Mouse (Mus musculus) heart, embryonic 16.5 days (tissue): Measurements from ENCODE around the gene Smyd3. TPM values are rescaled to one million over a fixed set of nuclear protein-coding genes. Genes with fewer than 3 reads are reported as not detected.
A peak's percentile ranks its signal among the peaks of the same experiment; 100 is the strongest.

Experiments used
- ATAC-seq: fragments of 200-750 bp; cut with Nextera tagmentation; replicated peaks from 2 replicates; pipeline ENCODE4 v1.8.0; 2017; ENCODE audit warnings: moderate number of reproducible peaks; ENCODE audit not compliant: insufficient read depth, low FRiP score; ENCODE audit errors: extremely low read depth
- H3K27ac ChIP-seq: fragments of 300-500 bp; sonication (generic); 2 replicates; pipeline ENCODE4 v1.5.1; 2014; ENCODE audit warnings: mild to moderate bottlenecking, low read length, control low read depth, moderate library complexity
- H3K27me3 ChIP-seq: fragments of 300-500 bp; sonication (generic); 2 replicates; pipeline ENCODE4 v1.6.1; 2014; ENCODE audit warnings: low read length, mixed read lengths; ENCODE audit not compliant: control insufficient read depth, insufficient read depth
- H3K36me3 ChIP-seq: fragments of 300-500 bp; sonication (generic); 2 replicates; pipeline ENCODE4 v1.6.1; 2014; ENCODE audit not compliant: control insufficient read depth, insufficient read depth
- H3K4me1 ChIP-seq: fragments of 300-500 bp; sonication (generic); 2 replicates; pipeline ENCODE4 v1.6.1; 2014; ENCODE audit warnings: low read length, mixed read lengths; ENCODE audit not compliant: control insufficient read depth, insufficient read depth
- H3K4me2 ChIP-seq: fragments of 300-500 bp; sonication (generic); 2 replicates; pipeline ENCODE4 v1.6.1; 2014; ENCODE audit warnings: low read depth, mild to moderate bottlenecking, control low read depth, low read length
- H3K4me3 ChIP-seq: fragments of 300-500 bp; sonication (generic); 2 replicates; pipeline ENCODE4 v1.5.1; 2014; ENCODE audit warnings: mild to moderate bottlenecking, control low read depth, low read length
- H3K9ac ChIP-seq: fragments of 300-500 bp; sonication (generic); 2 replicates; pipeline ENCODE4 v1.6.1; 2014; ENCODE audit warnings: low read length, control low read depth
- H3K9me3 ChIP-seq: fragments of 300-500 bp; sonication (generic); replicated peaks from 2 replicates; pipeline ENCODE4 v1.6.1; 2016; ENCODE audit warnings: low read length; ENCODE audit not compliant: control insufficient read depth
- WGBS: fragments of 180-500 bp; shearing (Covaris S2); extraction: QIAGEN DNeasy Blood & Tissue Kit; methylation state at CpG from one replicate; pipeline ENCODE4 v1.1.7; 2014; 5-methylcytosine and 5-hydroxymethylcytosine counted together
- polyA plus RNA-seq: library from polyadenylated mRNA; unstranded; fragments of >200 nt; fragmentation: Nextera tagmentation; extraction: Ambion mirVana; gene quantifications from 2 replicates; pipeline ENCODE4 v1.2.1, GENCODE M21; 2015

Gene Smyd3
- polyA plus RNA-seq, 1 experiment from 2014 or later = 13.3 TPM

DNA sequence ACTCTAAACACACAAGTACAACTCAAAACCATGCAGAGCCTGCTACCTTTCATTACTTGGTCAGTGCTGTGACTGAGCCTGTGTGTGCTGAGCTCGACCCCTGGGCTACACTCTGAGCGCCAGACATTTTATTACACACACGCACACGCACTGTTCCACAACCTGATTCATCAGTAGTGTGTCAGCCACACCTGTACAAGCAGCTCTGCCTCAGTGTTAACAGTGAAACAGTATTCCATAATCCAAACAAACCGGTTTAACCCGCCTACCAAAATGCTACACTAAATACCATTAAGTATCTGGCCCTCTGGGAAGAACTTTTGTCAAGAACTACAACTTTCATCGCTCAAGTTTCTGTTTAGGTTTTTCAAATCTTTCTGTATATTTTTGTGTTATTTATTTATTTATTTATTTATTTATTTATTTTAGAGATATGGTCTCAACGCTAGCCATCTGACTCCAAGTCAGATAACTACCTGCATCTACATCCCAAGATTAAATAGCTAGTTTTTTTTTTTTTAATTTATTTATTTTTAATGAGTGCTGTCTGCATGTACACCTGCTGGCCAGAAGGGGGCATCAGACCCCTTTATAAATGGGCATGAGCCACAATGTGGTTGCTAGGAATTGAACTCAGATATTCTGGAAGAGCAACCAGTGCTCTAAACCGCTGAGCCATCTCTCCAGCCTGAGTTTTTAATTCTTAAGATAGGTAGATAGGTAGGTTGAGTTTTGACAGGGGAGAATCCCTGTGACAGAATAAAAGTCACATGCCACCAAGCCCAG lies 11.1 kb downstream of the Smyd3 start:
- no peak overlapping the region for H3K4me3 ChIP-seq
- ATAC-seq = no peak
- H3K9ac ChIP-seq = no peak overlapping the region
- no peaks in the 10 kb centered on the region for H3K27me3 ChIP-seq
- no peak overlapping the region for H3K27ac ChIP-seq
- H3K9me3 ChIP-seq = no peaks in the 10 kb centered on the region
- no peak overlapping the region for H3K4me2 ChIP-seq
- no peaks in the 10 kb centered on the region for H3K4me1 ChIP-seq
- no peaks in the 10 kb centered on the region for H3K36me3 ChIP-seq
- 59% methylated on average over 9 of the region's 9 CpGs for WGBS

GRCm38 (mm10) chr1:179502565-179502964 lies 15.3 kb downstream of the Smyd3 start:
- Histone ChIP-seq H3K36me3 (no peaks in the 10 kb centered on the region), H3K9ac (no peak overlapping the region), H3K4me1 (no peaks in the 10 kb centered on the region), H3K4me3 (no peak overlapping the region), H3K27me3 (no peaks in the 10 kb centered on the region), H3K27ac (no peak overlapping the region), H3K9me3 (no peaks in the 10 kb centered on the region), H3K4me2 (no peak overlapping the region)
- no peak for ATAC-seq
- 14% methylated on average over 3 of the region's 3 CpGs for WGBS

GRCm38 (mm10) chr1:179499257-179499656 lies 18.6 kb downstream of the Smyd3 start:
- no peaks in the 10 kb centered on the region for H3K36me3 ChIP-seq
- H3K27me3 ChIP-seq = no peaks in the 10 kb centered on the region
- H3K9me3 ChIP-seq = no peaks in the 10 kb centered on the region
- H3K27ac ChIP-seq = no peak overlapping the region
- H3K4me3 ChIP-seq = no peak overlapping the region
- ATAC-seq = no peak
- 57% methylated on average over 3 of the region's 3 CpGs for WGBS
- no peaks in the 10 kb centered on the region for H3K4me1 ChIP-seq
- no peak overlapping the region for H3K9ac ChIP-seq
- no peak overlapping the region for H3K4me2 ChIP-seq

GRCm38 (mm10) chr1:179492908-179493307 lies 24.9 kb downstream of the Smyd3 start:
- no peak for ATAC-seq
- Histone ChIP-seq H3K9me3 (no peaks in the 10 kb centered on the region), H3K27me3 (no peaks in the 10 kb centered on the region), H3K27ac (no peak overlapping the region), H3K4me2 (no peak overlapping the region), H3K9ac (no peak overlapping the region), H3K4me3 (no peak overlapping the region), H3K4me1 (peaks cover 7% of the 10 kb centered on the region), H3K36me3 (no peaks in the 10 kb centered on the region)
- 73% methylated on average over 5 of the region's 5 CpGs for WGBS

- Histone ChIP-seq H3K27me3 (no peaks in the 10 kb centered on the region), H3K4me1 (peaks cover 16% of the 10 kb centered on the region), H3K4me2 (no peak overlapping the region), H3K27ac (peak overlapping the region; percentile 47), H3K9ac (no peak overlapping the region; the same call in 1 of the 2 replicates), H3K4me3 (no peak overlapping the region), H3K36me3 (no peaks in the 10 kb centered on the region), H3K9me3 (no peaks in the 10 kb centered on the region)
- no peak for ATAC-seq
- 93% methylated on average over 5 of the region's 5 CpGs for WGBS
Observed at GRCm38 (mm10) chr1:179488520-179488919, 29.3 kb downstream of the Smyd3 start.

- H3K4me2 ChIP-seq = peak overlapping the region; percentile 45
- H3K9me3 ChIP-seq = no peaks in the 10 kb centered on the region
- H3K4me3 ChIP-seq = no peak overlapping the region
- H3K36me3 ChIP-seq = no peaks in the 10 kb centered on the region
- H3K9ac ChIP-seq = peak overlapping the region; percentile 11
- peaks cover 16% of the 10 kb centered on the region for H3K4me1 ChIP-seq
- no peaks in the 10 kb centered on the region for H3K27me3 ChIP-seq
- peak overlapping the region; percentile 47 for H3K27ac ChIP-seq
- no peak for ATAC-seq
- 26% methylated on average over 5 of the region's 5 CpGs for WGBS
Observed at GRCm38 (mm10) chr1:179487990-179488389, 29.9 kb downstream of the Smyd3 start.

GRCm38 (mm10) chr1:179487238-179487637 lies 30.6 kb downstream of the Smyd3 start:
- Histone ChIP-seq H3K9me3 (no peaks in the 10 kb centered on the region), H3K4me3 (no peak overlapping the region), H3K9ac (no peak overlapping the region), H3K4me2 (no peak overlapping the region), H3K27me3 (no peaks in the 10 kb centered on the region), H3K4me1 (peaks cover 16% of the 10 kb centered on the region), H3K36me3 (no peaks in the 10 kb centered on the region), H3K27ac (peak overlapping the region; percentile 42)
- 63% methylated on average over 2 of the region's 2 CpGs for WGBS
- ATAC-seq = no peak

GRCm38 (mm10) chr1:179485784-179486540 lies 31.9 kb downstream of the Smyd3 start:
- Histone ChIP-seq H3K36me3 (no peaks in the 10 kb centered on the region), H3K4me1 (peaks cover 16% of the 10 kb centered on the region), H3K4me3 (no peak overlapping the region), H3K27ac (peak overlapping the region; percentile 69), H3K9me3 (no peaks in the 10 kb centered on the region), H3K9ac (no peak overlapping the region), H3K27me3 (no peaks in the 10 kb centered on the region), H3K4me2 (no peak overlapping the region)
- 19% methylated on average over 3 of the region's 3 CpGs for WGBS
- ATAC-seq = peak; percentile 53; the same call in 1 of the 2 replicates

DNA sequence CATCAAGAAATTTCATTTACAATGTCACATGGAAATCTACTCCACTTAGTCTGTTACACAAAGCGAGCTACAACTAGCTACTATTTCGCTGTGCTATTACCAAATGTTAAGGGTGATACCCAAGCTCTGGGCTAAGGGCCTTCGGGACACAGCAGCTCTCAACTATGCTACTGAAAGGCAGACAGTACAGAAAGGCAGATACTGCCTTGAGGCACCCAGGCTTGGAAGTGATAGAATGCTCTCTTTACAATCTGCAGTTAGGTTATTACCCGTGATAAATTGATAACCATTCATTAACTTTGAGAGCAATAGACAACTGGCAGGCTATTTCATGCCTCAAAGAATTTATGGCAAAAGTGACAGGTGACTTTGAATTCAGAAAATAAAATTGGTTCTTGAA lies 37.0 kb downstream of the Smyd3 start:
- no peak overlapping the region for H3K4me3 ChIP-seq
- no peak overlapping the region for H3K27ac ChIP-seq
- H3K36me3 ChIP-seq = no peaks in the 10 kb centered on the region
- peaks cover 4% of the 10 kb centered on the region for H3K4me1 ChIP-seq
- H3K9ac ChIP-seq = no peak overlapping the region
- no peaks in the 10 kb centered on the region for H3K9me3 ChIP-seq
- ATAC-seq = no peak
- no peaks in the 10 kb centered on the region for H3K27me3 ChIP-seq
- H3K4me2 ChIP-seq = no peak overlapping the region
- 77% methylated on average over 4 of the region's 4 CpGs for WGBS
